Mouse (Mus musculus): ENCODE results near the gene Rag1.

Gene Rag1

GRCm38 (mm10) chr2:101591356-101591755 lies 57.9 kb downstream of the Rag1 start:
- no peak for DNase-seq (ENCODE audit: low read depth, low spot score)
